Mouse (Mus musculus) heart, adult 2 months (tissue): ENCODE measurements at regions not wholly inside any gene's neighbourhood (a gene's known extent, or its start where the extent isn't known, plus 50 kb on each side); places are given as distances from the start of the nearest gene placed in this dataset.

Experiments
- CTCF ChIP-seq: fragments of 200-600 bp; IDR thresholded peaks from 2 replicates; pipeline ENCODE4 v1.8.1; 2022; ENCODE audit warnings: antibody characterized with exemption, mild to moderate bottlenecking, moderate library complexity
- EP300 ChIP-seq: fragments of 200-500 bp; IDR thresholded peaks from 2 replicates; pipeline ENCODE4 v1.6.1; 2011; ENCODE audit warnings: low read depth, low read length, control low read depth; ENCODE audit not compliant: insufficient read depth
- POLR2A ChIP-seq: fragments of 200-500 bp; IDR thresholded peaks from 2 replicates; pipeline ENCODE4 v1.6.1; 2011; ENCODE audit warnings: mild to moderate bottlenecking, low read depth, low read length, control low read depth; ENCODE audit not compliant: insufficient read depth

- TF ChIP-seq EP300 (no peak), CTCF (no peak), POLR2A (no peak)
Measured at GRCm38 (mm10) chr17:14116223-14116622, 56.9 kb upstream of the Gm7358 start.
